Mouse (Mus musculus): ENCODE data around the gene Atxn1.

Atxn1 gene

GRCm38 (mm10) chr13:45620281-45620680, 344.5 kb downstream of the Atxn1 start:
- no peak for DNase-seq

GRCm38 (mm10) chr13:45617988-45618387, 346.8 kb downstream of the Atxn1 start:
- DNase-seq: no peak

DNA sequence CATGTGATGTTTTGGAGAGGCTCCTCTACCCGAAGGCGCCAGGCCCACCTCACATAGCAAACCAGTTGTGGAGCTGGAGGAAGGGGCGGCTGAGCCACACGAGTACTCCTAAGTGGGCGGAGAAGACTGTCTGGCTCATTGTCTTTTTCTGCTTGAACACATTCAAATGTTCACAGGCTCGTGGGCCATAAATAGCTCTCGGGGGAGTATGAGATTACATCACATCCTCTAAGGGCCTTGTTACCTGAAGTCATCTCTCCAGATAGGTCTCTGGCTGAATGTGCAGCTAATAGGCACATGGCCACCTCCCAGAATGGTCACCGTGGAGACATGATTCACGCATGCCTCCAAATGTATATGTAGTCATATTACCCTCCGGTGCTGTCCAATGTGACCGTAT, 350.0 kb downstream of the Atxn1 start:
- DNase-seq: peak; percentile 40

GRCm38 (mm10) chr13:45613346-45613745, 351.5 kb downstream of the Atxn1 start:
- DNase-seq: peak; percentile 58

GRCm38 (mm10) chr13:45611554-45611953, 353.3 kb downstream of the Atxn1 start:
- DNase-seq: no peak

GRCm38 (mm10) chr13:45609461-45609860, 355.3 kb downstream of the Atxn1 start:
- no peak for DNase-seq

GRCm38 (mm10) chr13:45608593-45608992, 356.2 kb downstream of the Atxn1 start:
- DNase-seq: no peak

- DNase-seq: no peak
Measured at GRCm38 (mm10) chr13:45607946-45608345, 356.9 kb downstream of the Atxn1 start.

GRCm38 (mm10) chr13:45603636-45604035, 361.2 kb downstream of the Atxn1 start:
- no peak for DNase-seq

DNA sequence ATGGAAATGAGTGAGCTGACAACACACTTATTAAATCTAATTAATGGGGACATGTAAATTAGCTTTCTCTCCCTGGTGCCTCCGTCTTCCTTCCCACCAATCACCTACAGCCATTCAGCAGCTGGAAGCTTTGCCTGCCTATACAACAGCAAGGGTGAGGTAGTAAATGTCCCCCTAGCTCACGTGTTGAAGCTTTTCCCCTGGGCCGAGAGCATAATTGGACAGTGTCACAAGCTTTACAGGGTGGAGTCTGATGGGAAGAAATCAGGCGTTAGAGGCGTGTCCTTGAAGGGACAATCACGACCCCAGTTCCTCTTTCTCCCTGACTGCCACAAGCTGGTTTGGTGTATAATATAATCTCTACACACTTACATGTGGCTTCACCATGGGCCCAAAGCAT, 364.4 kb downstream of the Atxn1 start:
- DNase-seq: no peak

- no peak for DNase-seq
Measured at GRCm38 (mm10) chr13:45599831-45600230, 365.0 kb downstream of the Atxn1 start.

GRCm38 (mm10) chr13:45595416-45595815, 369.4 kb downstream of the Atxn1 start:
- no peak for DNase-seq

DNA sequence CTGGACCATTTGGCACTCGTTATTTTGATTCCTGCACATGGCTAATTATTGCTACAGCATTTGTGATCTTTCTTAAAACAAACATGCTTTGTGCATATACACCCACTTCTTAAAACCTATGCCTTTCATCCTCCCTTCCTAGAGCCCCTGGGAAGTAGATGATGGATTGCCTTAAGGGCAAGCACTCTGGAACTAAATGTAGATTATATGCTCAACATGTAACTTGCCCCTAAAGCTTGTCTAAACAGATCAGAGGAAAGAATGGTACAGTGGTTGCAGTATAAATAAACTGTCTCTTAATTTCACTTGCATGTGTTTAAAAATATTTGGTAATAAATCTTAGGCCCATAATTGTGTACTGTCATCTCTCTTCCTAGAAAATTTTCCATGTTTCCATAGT, 370.9 kb downstream of the Atxn1 start:
- DNase-seq: no peak

- no peak for DNase-seq
Measured at GRCm38 (mm10) chr13:45590898-45591297, 373.9 kb downstream of the Atxn1 start.

- DNase-seq: no peak
Measured at GRCm38 (mm10) chr13:45583061-45583460, 381.7 kb downstream of the Atxn1 start.

GRCm38 (mm10) chr13:45582294-45582693, 382.5 kb downstream of the Atxn1 start:
- DNase-seq: no peak

GRCm38 (mm10) chr13:45579751-45580150, 385.1 kb downstream of the Atxn1 start:
- DNase-seq: no peak

DNA sequence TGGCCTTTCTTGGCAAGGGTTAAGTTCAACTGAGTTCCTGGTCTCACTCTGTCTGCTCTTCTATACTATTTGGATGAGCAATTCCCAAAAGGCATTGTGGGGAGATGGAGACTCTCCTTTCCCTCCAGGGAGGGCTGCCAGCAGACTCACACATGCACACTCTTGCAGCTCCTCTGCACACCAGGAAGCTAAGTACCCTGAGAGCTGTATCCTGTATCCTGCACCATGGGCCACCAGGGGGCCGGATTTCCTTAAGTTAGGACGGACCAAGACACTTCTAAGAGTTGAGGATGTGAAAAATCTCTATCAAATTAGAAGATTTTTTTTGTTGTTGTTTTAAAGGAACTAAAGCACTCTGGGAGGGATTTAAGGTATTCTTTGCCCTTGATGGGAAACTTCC, 387.0 kb downstream of the Atxn1 start:
- peak; percentile 48 for DNase-seq

- no peak for DNase-seq
Measured at GRCm38 (mm10) chr13:45577366-45577765, 387.4 kb downstream of the Atxn1 start.

DNA sequence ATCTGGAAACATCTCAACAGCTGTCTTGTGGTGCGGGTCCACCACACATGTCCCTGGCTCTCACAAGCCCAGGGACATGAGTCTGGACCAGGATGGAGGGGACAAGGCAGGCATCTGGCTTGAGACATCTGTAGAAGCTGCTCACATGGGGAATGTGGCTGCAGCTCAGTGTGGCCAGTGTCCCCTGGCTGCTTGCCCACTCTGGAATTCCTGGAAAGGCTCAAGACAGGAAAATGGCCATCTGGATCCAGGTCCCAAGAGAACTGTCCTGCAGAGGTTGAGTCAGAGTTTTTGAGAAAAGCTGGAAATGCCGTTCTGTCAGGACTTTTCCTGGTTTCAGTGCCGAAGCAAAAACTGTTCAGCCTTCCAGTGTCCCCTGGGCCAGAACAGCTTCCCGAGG, 388.6 kb downstream of the Atxn1 start:
- no peak for DNase-seq

GRCm38 (mm10) chr13:45572768-45573167, 392.0 kb downstream of the Atxn1 start:
- DNase-seq: peak; percentile 82

DNA sequence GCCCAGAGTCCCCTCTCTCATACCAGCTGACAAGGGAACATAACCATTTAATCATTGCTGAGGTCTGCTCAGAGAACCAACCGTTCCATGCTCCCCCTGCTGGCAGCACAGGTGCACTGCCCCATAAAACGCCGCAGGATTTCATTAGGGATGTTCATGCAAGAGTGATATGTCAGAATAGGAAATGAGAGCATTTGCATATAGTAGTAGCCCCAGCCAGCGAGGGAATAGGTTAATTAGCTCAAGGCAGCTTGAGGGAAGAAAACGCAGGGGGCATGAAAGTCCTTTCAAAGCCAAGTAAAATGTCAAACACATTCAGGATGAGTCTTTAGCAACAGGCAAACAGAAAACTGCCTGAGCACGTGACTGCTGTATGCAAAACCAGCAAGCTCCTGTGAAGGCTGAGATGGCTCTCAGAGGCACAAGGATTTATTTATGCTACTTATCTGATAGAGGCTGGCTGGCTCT, 393.0 kb downstream of the Atxn1 start:
- DNase-seq: peak; percentile 75

DNA sequence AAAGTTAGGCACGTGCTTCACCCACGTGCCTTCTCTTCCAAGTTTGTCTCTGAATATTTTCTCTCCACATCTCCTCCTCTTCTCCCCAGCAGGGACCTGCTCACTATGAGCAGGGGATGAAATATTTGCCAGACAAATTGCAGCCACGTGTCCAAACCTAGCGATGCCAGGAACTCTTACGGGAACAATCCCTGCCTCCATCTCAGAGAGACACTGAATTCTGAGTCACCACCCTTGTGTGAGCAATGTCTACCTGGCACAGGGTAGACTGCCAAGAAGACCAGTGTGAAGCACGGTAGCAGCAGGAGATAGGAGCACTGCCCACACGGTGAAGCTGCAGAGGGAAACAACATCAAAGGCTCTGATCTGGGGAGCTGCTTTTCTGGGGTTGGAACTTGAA, 394.9 kb downstream of the Atxn1 start:
- no peak for DNase-seq

DNA sequence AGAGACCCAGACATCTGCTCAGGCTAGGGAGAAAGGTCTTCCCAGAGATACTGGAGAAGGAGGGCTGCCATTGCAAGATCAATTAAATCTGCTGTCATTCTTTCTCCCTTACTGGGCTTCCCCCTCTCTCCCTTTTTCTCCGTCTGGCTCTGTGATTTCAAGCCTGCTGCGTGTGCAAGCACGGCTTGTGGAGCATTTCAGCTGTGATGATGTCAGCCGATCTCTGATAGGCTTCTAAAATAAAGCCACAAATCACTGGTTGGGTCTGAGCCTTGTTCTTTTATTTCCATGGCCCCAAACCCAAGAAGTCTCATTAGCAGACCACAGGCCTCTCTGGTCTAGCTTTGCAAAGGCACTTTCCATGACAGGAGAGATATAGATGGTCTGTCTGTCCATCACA, 399.9 kb downstream of the Atxn1 start:
- no peak for DNase-seq

DNA sequence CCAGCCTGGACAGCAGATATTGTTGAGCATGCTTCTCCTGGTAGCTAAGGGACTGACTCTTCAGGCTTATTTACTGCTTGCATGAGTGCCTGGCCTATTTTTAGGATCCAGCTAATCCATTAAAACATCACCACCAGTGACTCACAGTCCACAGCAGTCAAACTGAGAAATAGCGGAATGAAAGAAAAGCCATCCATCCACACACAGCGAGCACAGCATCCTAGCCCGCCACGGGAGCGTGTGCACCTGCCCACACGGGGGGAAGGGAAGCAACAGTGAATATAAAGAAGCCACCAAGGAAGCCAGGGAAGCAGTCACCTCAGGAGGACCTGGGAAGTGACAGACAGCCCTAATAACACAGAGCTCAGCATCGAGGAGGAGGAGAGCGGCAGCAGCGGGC, 402.8 kb downstream of the Atxn1 start:
- DNase-seq: no peak

DNA sequence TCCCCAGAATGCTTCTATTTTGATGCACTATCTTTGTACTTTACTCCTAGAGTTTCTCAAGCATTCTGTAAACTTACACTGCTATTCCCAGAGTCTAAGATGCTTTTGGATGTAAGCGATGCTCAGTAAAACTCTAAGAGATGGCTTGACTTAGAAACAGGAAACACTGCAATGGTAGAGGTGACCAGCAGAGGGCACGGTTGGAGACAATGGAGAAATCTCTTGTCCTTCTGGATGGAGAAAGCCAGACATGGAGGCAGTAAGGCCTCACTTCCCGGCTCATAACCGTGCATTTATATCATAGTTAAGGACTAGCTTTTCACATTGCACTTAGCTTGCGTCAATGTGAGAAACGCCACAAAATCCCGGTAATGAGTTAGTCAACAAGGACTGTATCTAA, 404.3 kb downstream of the Atxn1 start:
- no peak for DNase-seq

Data from right cerebral cortex, postnatal 14 days (tissue).